Mouse (Mus musculus) heart, embryonic 16.5 days (tissue): Measurements from ENCODE around the gene Vmn1r48. TPM values are rescaled to one million over a fixed set of nuclear protein-coding genes. Genes with fewer than 3 reads are reported as not detected.
"Not testable (repeated sequence)": the region's sequence is repeated elsewhere in the genome, so short reads cannot be mapped to it uniquely, and the experiment has no call there.

Experiments
- ATAC-seq: fragments of 200-750 bp; cut with Nextera tagmentation; replicated peaks from 2 replicates; pipeline ENCODE4 v1.8.0; 2017; ENCODE audit warnings: moderate number of reproducible peaks; ENCODE audit not compliant: insufficient read depth, low FRiP score; ENCODE audit errors: extremely low read depth
- H3K27ac ChIP-seq: fragments of 300-500 bp; sonication (generic); 2 replicates; pipeline ENCODE4 v1.5.1; 2014; ENCODE audit warnings: mild to moderate bottlenecking, low read length, control low read depth, moderate library complexity
- H3K27me3 ChIP-seq: fragments of 300-500 bp; sonication (generic); 2 replicates; pipeline ENCODE4 v1.6.1; 2014; ENCODE audit warnings: low read length, mixed read lengths; ENCODE audit not compliant: control insufficient read depth, insufficient read depth
- H3K36me3 ChIP-seq: fragments of 300-500 bp; sonication (generic); 2 replicates; pipeline ENCODE4 v1.6.1; 2014; ENCODE audit not compliant: control insufficient read depth, insufficient read depth
- H3K4me1 ChIP-seq: fragments of 300-500 bp; sonication (generic); 2 replicates; pipeline ENCODE4 v1.6.1; 2014; ENCODE audit warnings: low read length, mixed read lengths; ENCODE audit not compliant: control insufficient read depth, insufficient read depth
- H3K4me2 ChIP-seq: fragments of 300-500 bp; sonication (generic); 2 replicates; pipeline ENCODE4 v1.6.1; 2014; ENCODE audit warnings: low read depth, mild to moderate bottlenecking, control low read depth, low read length
- H3K4me3 ChIP-seq: fragments of 300-500 bp; sonication (generic); 2 replicates; pipeline ENCODE4 v1.5.1; 2014; ENCODE audit warnings: mild to moderate bottlenecking, control low read depth, low read length
- H3K9ac ChIP-seq: fragments of 300-500 bp; sonication (generic); 2 replicates; pipeline ENCODE4 v1.6.1; 2014; ENCODE audit warnings: low read length, control low read depth
- H3K9me3 ChIP-seq: fragments of 300-500 bp; sonication (generic); replicated peaks from 2 replicates; pipeline ENCODE4 v1.6.1; 2016; ENCODE audit warnings: low read length; ENCODE audit not compliant: control insufficient read depth
- WGBS: fragments of 180-500 bp; shearing (Covaris S2); extraction: QIAGEN DNeasy Blood & Tissue Kit; methylation state at CpG from one replicate; pipeline ENCODE4 v1.1.7; 2014; 5-methylcytosine and 5-hydroxymethylcytosine counted together
- polyA plus RNA-seq: library from polyadenylated mRNA; unstranded; fragments of >200 nt; fragmentation: Nextera tagmentation; extraction: Ambion mirVana; gene quantifications from 2 replicates; pipeline ENCODE4 v1.2.1, GENCODE M21; 2015

Gene Vmn1r48
- polyA plus RNA-seq = not detected in 2 replicates

GRCm38 (mm10) chr6:90036741-90037140 is at the start of gene Vmn1r48:
Gene Vmn1r48, minus strand, starts transcription at chr6:90036841.
- H3K36me3 ChIP-seq, H3K4me1 ChIP-seq, ATAC-seq, H3K9ac ChIP-seq, H3K27ac ChIP-seq, H3K4me2 ChIP-seq, H3K4me3 ChIP-seq, H3K9me3 ChIP-seq, H3K27me3 ChIP-seq: not testable (repeated sequence)
- no CpG with 5 or more reads among the region's 2 CpGs for WGBS

GRCm38 (mm10) chr6:90078406-90078805 is 41.8 kb upstream of the Vmn1r48 start, which contains the start of gene Vmn1r49:
Gene Vmn1r49, minus strand, starts transcription at chr6:90078506.
- Histone ChIP-seq H3K9ac (no peak within 1 kb of the TSS), H3K4me1 (no peaks in the 10 kb centered on the region), H3K9me3 (0 out of 2 replicates have a peak, but pooled peaks cover 4% of the 10 kb centered on the region), H3K27ac (no peak within 1 kb of the TSS), H3K27me3 (no peaks in the 10 kb centered on the region), H3K4me3 (no peak within 1 kb of the TSS), H3K36me3 (no peaks in the 10 kb centered on the region), H3K4me2 (no peak within 1 kb of the TSS)
- 72% methylated on average over 4 of the region's 4 CpGs for WGBS
- no peak for ATAC-seq

GRCm38 (mm10) chr6:90015847-90016246 is 20.8 kb downstream of the Vmn1r48 start, which contains the start of gene Vmn1r47:
Gene Vmn1r47, plus strand, starts transcription at chr6:90016147.
- ATAC-seq, H3K9ac ChIP-seq: not testable (repeated sequence)
- whole genome bisulfite sequencing = 93% methylated on average over 1 of the region's 1 CpGs

GRCm38 (mm10) chr6:89985989-89986388 is 50.7 kb downstream of the Vmn1r48 start:
- no peaks in the 10 kb centered on the region for H3K36me3 ChIP-seq
- no peaks in the 10 kb centered on the region for H3K4me1 ChIP-seq
- no peak overlapping the region for H3K4me3 ChIP-seq
- no peak overlapping the region for H3K9ac ChIP-seq
- H3K27ac ChIP-seq = no peak overlapping the region
- H3K27me3 ChIP-seq = no peaks in the 10 kb centered on the region
- no peak overlapping the region for H3K4me2 ChIP-seq
- peaks cover 4% of the 10 kb centered on the region; the same call in 1 of the 2 replicates for H3K9me3 ChIP-seq
- 21% methylated on average over 1 of the region's 1 CpGs for WGBS
- no peak for ATAC-seq

More at GRCm38 (mm10) chr6:90015847-90016246, 20.8 kb downstream of the Vmn1r48 start, which contains the start of gene Vmn1r47:
- not testable (repeated sequence) for H3K4me2 ChIP-seq, H3K9me3 ChIP-seq, H3K27me3 ChIP-seq, H3K36me3 ChIP-seq, H3K4me3 ChIP-seq, H3K4me1 ChIP-seq, H3K27ac ChIP-seq

Other genes with a start within 250 kb of the Vmn1r48 start
- gene Vmn1r42, start 160.4 kb downstream of the Vmn1r48 start, polyA plus RNA-seq = not detected in 2 replicates
- not detected in 2 replicates for gene Vmn1r43, start 160.4 kb downstream of the Vmn1r48 start, polyA plus RNA-seq
- not detected in 2 replicates for gene Vmn1r44, start 153.2 kb downstream of the Vmn1r48 start, polyA plus RNA-seq
- gene Vmn1r45, start 96.2 kb downstream of the Vmn1r48 start, polyA plus RNA-seq = not detected in 2 replicates
- not detected in 2 replicates for gene Vmn1r46, start 67.5 kb downstream of the Vmn1r48 start, polyA plus RNA-seq
- not detected in 2 replicates for gene Vmn1r47, start 20.7 kb downstream of the Vmn1r48 start, polyA plus RNA-seq
- not detected in 2 replicates for gene Vmn1r49, start 41.7 kb upstream of the Vmn1r48 start, polyA plus RNA-seq
- gene Vmn1r50, start 64.6 kb upstream of the Vmn1r48 start, polyA plus RNA-seq = not detected in 2 replicates
- not detected in 2 replicates for gene Vmn1r51, start 85.8 kb upstream of the Vmn1r48 start, polyA plus RNA-seq
- not detected in 2 replicates for gene Vmn1r52, start 138.0 kb upstream of the Vmn1r48 start, polyA plus RNA-seq
- not detected in 2 replicates for gene V1ra8, start 166.0 kb upstream of the Vmn1r48 start, polyA plus RNA-seq
- gene Vmn1r53, start 187.6 kb upstream of the Vmn1r48 start, polyA plus RNA-seq = not detected in 2 replicates
- not detected in 2 replicates for gene Vmn1r54, start 209.5 kb upstream of the Vmn1r48 start, polyA plus RNA-seq